ENCODE assay signal across 8 mouse cellular contexts in genomic region chr17:28769875-28770421, GRCm38 (mm10). TPM values are rescaled to one million over a fixed set of nuclear protein-coding genes. Genes with fewer than 3 reads are reported as not detected.
DNase-seq lines count a peak whose midpoint lies in the region; ATAC-seq lines count a peak whose summit lies in the region.

No protein-coding gene starts in this region.

- WGBS in forebrain, embryonic 15.5 days = 6% methylated on average over 24 of the region's 24 CpGs
- 3% methylated on average over 24 of the region's 24 CpGs for WGBS in kidney, embryonic 16.5 days

- peaks cover 16% of the 10 kb centered on the region for H3K4me1 ChIP-seq in forebrain, embryonic 15.5 days
- H3K4me1 ChIP-seq in kidney, embryonic 16.5 days (ENCODE audit: insufficient read depth, low read length) = peaks cover 10% of the 10 kb centered on the region

- H3K4me3 ChIP-seq in forebrain, embryonic 15.5 days = peak overlapping the region; percentile 34
- peak overlapping the region; percentile 51 for H3K4me3 ChIP-seq in kidney, embryonic 16.5 days (ENCODE audit: low read length)

- H3K36me3 ChIP-seq in forebrain, embryonic 15.5 days = no peaks in the 10 kb centered on the region
- no peaks in the 10 kb centered on the region for H3K36me3 ChIP-seq in kidney, embryonic 16.5 days (ENCODE audit: insufficient read depth, low read length)

- H3K4me2 ChIP-seq in forebrain, embryonic 15.5 days (replicated peaks) = peak overlapping the region; percentile 68
- H3K4me2 ChIP-seq in kidney, embryonic 16.5 days (replicated peaks; ENCODE audit: low read depth, low read length) = peak overlapping the region; percentile 87

- H3K27me3 ChIP-seq in forebrain, embryonic 15.5 days = peaks cover 29% of the 10 kb centered on the region
- H3K27me3 ChIP-seq in kidney, embryonic 16.5 days (ENCODE audit: insufficient read depth, low read length) = peaks cover 9% of the 10 kb centered on the region

- peak overlapping the region; percentile 33 for H3K9ac ChIP-seq in forebrain, embryonic 15.5 days (replicated peaks)
- peak overlapping the region; percentile 70 for H3K9ac ChIP-seq in kidney, embryonic 16.5 days (replicated peaks; ENCODE audit: low read length)

- peak; percentile 47; the same call in 1 of the 2 replicates for ATAC-seq in frontal cortex, adult (ENCODE audit: low TSS enrichment)
- ATAC-seq in forebrain, embryonic 15.5 days (replicated peaks) = no peak
- peak; percentile 68; the same call in 1 of the 2 replicates for ATAC-seq in kidney, embryonic 16.5 days (ENCODE audit: low FRiP score, low TSS enrichment)
- peak; percentile 61 for ATAC-seq in megakaryocyte, adult 5-6 weeks (ENCODE audit: poor library complexity, severe bottlenecking)

- no peak for DNase-seq in frontal cortex, postnatal 14 days (ENCODE audit: low spot score in 2 of 2)
- DNase-seq in adrenal gland, postnatal 36 days = peak; percentile 34 to 50
- peak; percentile 45 for DNase-seq in urinary bladder, adult 2 months (ENCODE audit: low spot score)
- no peak for DNase-seq in layer of hippocampus, adult 18-20 months (ENCODE audit: low spot score in 2 of 2)

- no peaks in the 10 kb centered on the region for H3K9me3 ChIP-seq in forebrain, embryonic 15.5 days
- H3K9me3 ChIP-seq in kidney, embryonic 16.5 days (ENCODE audit: low read length) = no peaks in the 10 kb centered on the region

- no peak overlapping the region for H3K27ac ChIP-seq in forebrain, embryonic 15.5 days (replicated peaks)
- no peak overlapping the region for H3K27ac ChIP-seq in kidney, embryonic 16.5 days (ENCODE audit: low read length)

RNA-seq across cellular contexts. Expression of gene Mapk13, which starts 0.9 kb away (rescaled TPM):
- total RNA-seq in adrenal gland, postnatal 36 days (2021) = 100 to 1,000 TPM in 1 of 2 experiments, 10 to 100 TPM in 1; 77.9 to 267 TPM
- 0.33 and 0.85 TPM in 2 replicates for polyA plus RNA-seq in forebrain, embryonic 15.5 days (2015; fragmentation: Nextera tagmentation; extraction: Ambion mirVana)
- polyA plus RNA-seq in kidney, embryonic 16.5 days (2015; fragmentation: Nextera tagmentation; extraction: Ambion mirVana) = 52.5 and 57.2 TPM in 2 replicates
- total RNA-seq in megakaryocyte, adult 5-6 weeks (2015) = 12.2 and 17.0 TPM in 2 replicates
- total RNA-seq in megakaryocyte, adult 5-6 weeks (2017) = 21.3 and 32.8 TPM in 2 replicates
- 32.7 and 42.8 TPM in 2 replicates for polyA plus RNA-seq in urinary bladder, adult 2 months (2012; rRNA removed)
- 1 to 10 TPM; 1.3 to 2.1 TPM for total RNA-seq in layer of hippocampus, adult 18-20 months (2021)

RNA-seq across cellular contexts. Expression of gene Brpf3, which starts 30.9 kb away (rescaled TPM):
- total RNA-seq in adrenal gland, postnatal 36 days (2021) = 100 to 1,000 TPM in 1 of 2 experiments, 10 to 100 TPM in 1; 64.8 to 101 TPM
- 8.0 TPM in 2 replicates for polyA plus RNA-seq in forebrain, embryonic 15.5 days (2015; fragmentation: Nextera tagmentation; extraction: Ambion mirVana)
- 9.9 and 11.0 TPM in 2 replicates for polyA plus RNA-seq in kidney, embryonic 16.5 days (2015; fragmentation: Nextera tagmentation; extraction: Ambion mirVana)
- total RNA-seq in megakaryocyte, adult 5-6 weeks (2015) = 22.5 and 22.6 TPM in 2 replicates
- total RNA-seq in megakaryocyte, adult 5-6 weeks (2017) = 4.4 and 8.3 TPM in 2 replicates
- 33.3 and 34.0 TPM in 2 replicates for polyA plus RNA-seq in urinary bladder, adult 2 months (2012; rRNA removed)
- 10 to 100 TPM; 42.0 to 52.3 TPM for total RNA-seq in layer of hippocampus, adult 18-20 months (2021)

RNA-seq across cellular contexts. Expression of gene AC170998.1, which starts 44.1 kb away (rescaled TPM):
- 1 to 10 TPM; 1.1 to 1.2 TPM for total RNA-seq in adrenal gland, postnatal 36 days (2021)
- polyA plus RNA-seq in forebrain, embryonic 15.5 days (2015; fragmentation: Nextera tagmentation; extraction: Ambion mirVana) = 2.3 and 2.6 TPM in 2 replicates
- 1.8 and 4.2 TPM in 2 replicates for polyA plus RNA-seq in kidney, embryonic 16.5 days (2015; fragmentation: Nextera tagmentation; extraction: Ambion mirVana)
- 5.9 and 8.8 TPM in 2 replicates for total RNA-seq in megakaryocyte, adult 5-6 weeks (2015)
- 1.4 and 3.7 TPM in 2 replicates for total RNA-seq in megakaryocyte, adult 5-6 weeks (2017)
- 0.34 and 1.1 TPM in 2 replicates for polyA plus RNA-seq in urinary bladder, adult 2 months (2012; rRNA removed)
- total RNA-seq in layer of hippocampus, adult 18-20 months (2021) = 1 to 10 TPM; 2.1 to 3.1 TPM

Comparison
In these comparisons a context has a peak if more than half of its experiments do, and no peak if none do; other contexts are left out.
1. DNase-seq: peak in adrenal gland, postnatal 36 days (2 of 2) and urinary bladder, adult 2 months (single experiment); none in frontal cortex, postnatal 14 days (0 of 2) and layer of hippocampus, adult 18-20 months (0 of 2).
2. RNA of gene Mapk13, which starts 0.9 kb away (total RNA-seq): 77.9 to 267 TPM in adrenal gland, postnatal 36 days and 12.2 to 32.8 TPM in megakaryocyte, adult 5-6 weeks; 1.3 to 2.1 TPM in layer of hippocampus, adult 18-20 months; every median in the first group is over 4 times any median in the second.